Mouse (Mus musculus) ZHBTc4 (cell line): ENCODE data around the gene Ltbp3.

Source experiments
- DNase-seq: peaks from one replicate; pipeline ENCODE4 v3.0.0-alpha.2; 2011; ENCODE audit warnings: low read depth, low spot score

The Ltbp3 gene

GRCm38 (mm10) chr19:5793116-5793515, 52.4 kb downstream of the Ltbp3 start:
- peak; percentile 75 for DNase-seq

- DNase-seq: peak; percentile 71
Measured at GRCm38 (mm10) chr19:5793917-5794770, 53.4 kb downstream of the Ltbp3 start.

GRCm38 (mm10) chr19:5794771-5795576, 54.3 kb downstream of the Ltbp3 start:
- peak; percentile 90 for DNase-seq

GRCm38 (mm10) chr19:5795668-5796572, 55.2 kb downstream of the Ltbp3 start:
- DNase-seq: peak; percentile 62

GRCm38 (mm10) chr19:5796573-5797111, 55.9 kb downstream of the Ltbp3 start:
- peak; percentile 57 for DNase-seq

GRCm38 (mm10) chr19:5797381-5798111, 56.8 kb downstream of the Ltbp3 start:
- DNase-seq: peak; percentile 78

GRCm38 (mm10) chr19:5798700-5799479, 58.2 kb downstream of the Ltbp3 start:
- DNase-seq: peak; percentile 60

- peak; percentile 72 for DNase-seq
Measured at GRCm38 (mm10) chr19:5799566-5800349, 59.1 kb downstream of the Ltbp3 start.

- no peak for DNase-seq
Measured at GRCm38 (mm10) chr19:5800350-5800631, 59.6 kb downstream of the Ltbp3 start.

GRCm38 (mm10) chr19:5800632-5801431, 60.1 kb downstream of the Ltbp3 start:
- peak; percentile 56 for DNase-seq

- no peak for DNase-seq
Measured at GRCm38 (mm10) chr19:5801432-5801964, 60.8 kb downstream of the Ltbp3 start.

- DNase-seq: peak; percentile 94
Measured at GRCm38 (mm10) chr19:5802011-5802786, 61.5 kb downstream of the Ltbp3 start.

- no peak for DNase-seq
Measured at GRCm38 (mm10) chr19:5802787-5803040, 62.0 kb downstream of the Ltbp3 start.

GRCm38 (mm10) chr19:5803041-5803880, 62.6 kb downstream of the Ltbp3 start:
- DNase-seq: peak; percentile 99

GRCm38 (mm10) chr19:5803881-5804279, 63.2 kb downstream of the Ltbp3 start:
- peak; percentile 84 for DNase-seq

GRCm38 (mm10) chr19:5804371-5804899, 63.7 kb downstream of the Ltbp3 start:
- DNase-seq: no peak
